Mouse (Mus musculus): ENCODE data around the gene March10.

Gene March10

GRCm38 (mm10) chr11:105407846-105408441 lies 48.6 kb downstream of the March10 start:
- DNase-seq (ENCODE audit: low spot score) = no peak

- no peak for DNase-seq (ENCODE audit: low spot score)
Measured at GRCm38 (mm10) chr11:105402355-105402754, 54.2 kb downstream of the March10 start.

- DNase-seq (ENCODE audit: low spot score) = no peak
Measured at GRCm38 (mm10) chr11:105390290-105390689, 66.2 kb downstream of the March10 start.

GRCm38 (mm10) chr11:105388636-105389035 lies 67.9 kb downstream of the March10 start:
- no peak for DNase-seq (ENCODE audit: low spot score)

- DNase-seq (ENCODE audit: low spot score) = no peak
Measured at GRCm38 (mm10) chr11:105385266-105385665, 71.3 kb downstream of the March10 start.

- DNase-seq (ENCODE audit: low spot score) = no peak
Measured at GRCm38 (mm10) chr11:105375821-105376235, 80.7 kb downstream of the March10 start.

GRCm38 (mm10) chr11:105374526-105375175 lies 81.9 kb downstream of the March10 start:
- no peak for DNase-seq (ENCODE audit: low spot score)

GRCm38 (mm10) chr11:105373881-105374280 lies 82.7 kb downstream of the March10 start:
- DNase-seq (ENCODE audit: low spot score) = no peak

GRCm38 (mm10) chr11:105371818-105372217 lies 84.7 kb downstream of the March10 start:
- no peak for DNase-seq (ENCODE audit: low spot score)

- DNase-seq (ENCODE audit: low spot score) = no peak
Measured at GRCm38 (mm10) chr11:105369526-105370386, 86.8 kb downstream of the March10 start.

- DNase-seq (ENCODE audit: low spot score) = no peak
Measured at GRCm38 (mm10) chr11:105368833-105369232, 87.7 kb downstream of the March10 start.

GRCm38 (mm10) chr11:105367163-105367562 lies 89.4 kb downstream of the March10 start:
- no peak for DNase-seq (ENCODE audit: low spot score)

GRCm38 (mm10) chr11:105366051-105366450 lies 90.5 kb downstream of the March10 start:
- no peak for DNase-seq (ENCODE audit: low spot score)

GRCm38 (mm10) chr11:105365611-105366010 lies 90.9 kb downstream of the March10 start:
- no peak for DNase-seq (ENCODE audit: low spot score)

- DNase-seq (ENCODE audit: low spot score) = peak; percentile 34
Measured at GRCm38 (mm10) chr11:105364386-105365065, 92.0 kb downstream of the March10 start.

- peak; percentile 30 for DNase-seq (ENCODE audit: low spot score)
Measured at GRCm38 (mm10) chr11:105363598-105364385, 92.7 kb downstream of the March10 start.

- peak; percentile 90 for DNase-seq (ENCODE audit: low spot score)
Measured at GRCm38 (mm10) chr11:105362946-105363597, 93.5 kb downstream of the March10 start.

GRCm38 (mm10) chr11:105362041-105362765 lies 94.3 kb downstream of the March10 start:
- DNase-seq (ENCODE audit: low spot score) = no peak

- DNase-seq (ENCODE audit: low spot score) = no peak
Measured at GRCm38 (mm10) chr11:105356301-105356700, 100.2 kb downstream of the March10 start.

- no peak for DNase-seq (ENCODE audit: low spot score)
Measured at GRCm38 (mm10) chr11:105353891-105354280, 102.6 kb downstream of the March10 start.
